Mouse (Mus musculus): Measurements from ENCODE around the gene Syf2. TPM values are rescaled to one million over a fixed set of nuclear protein-coding genes. Genes with fewer than 3 reads are reported as not detected.
A peak's percentile ranks its signal among the peaks of the same experiment; 100 is the strongest.

Gene Syf2
- polyA plus RNA-seq, 1 experiment from 2014 or later = 64.1 TPM

DNA sequence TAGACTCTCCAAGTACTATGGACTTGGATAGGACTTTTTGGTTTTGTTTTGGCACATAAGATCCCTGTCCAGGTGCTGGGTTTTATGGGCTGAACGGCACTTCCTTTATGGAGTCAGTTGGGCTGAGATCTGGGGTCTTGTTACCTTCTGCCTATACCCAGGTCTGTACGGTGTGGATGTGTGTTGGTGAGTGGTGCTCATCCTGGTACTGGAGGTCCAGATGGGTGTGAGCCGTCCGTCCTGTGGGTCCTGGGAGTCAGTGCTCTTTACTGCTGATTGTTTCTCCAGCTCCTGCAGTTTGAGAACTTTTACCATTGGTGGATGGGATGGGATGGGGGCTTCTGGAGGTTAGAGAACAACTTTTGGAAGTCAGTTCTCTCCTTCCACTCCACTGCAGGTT, 9.0 kb upstream of the Syf2 start:
- Histone ChIP-seq H3K9me3 (ENCODE audit: control insufficient read depth, low read length) (no peaks in the 10 kb centered on the region), H3K36me3 (ENCODE audit: control insufficient read depth, insufficient read depth, low read length) (peaks cover 3% of the 10 kb centered on the region; the same call in 1 of the 2 replicates), H3K27ac (ENCODE audit: low read depth, low read length) (no peak overlapping the region), H3K27me3 (ENCODE audit: control insufficient read depth, insufficient read depth, low read length) (no peaks in the 10 kb centered on the region), H3K9ac (ENCODE audit: low read length) (no peak overlapping the region), H3K4me2 (ENCODE audit: low read depth) (no peak overlapping the region), H3K4me3 (ENCODE audit: low read depth, low read length) (no peak overlapping the region), H3K4me1 (ENCODE audit: control insufficient read depth, insufficient read depth, low read length) (peaks cover 9% of the 10 kb centered on the region; the same call in 1 of the 2 replicates)
- DNase-seq (ENCODE audit: low spot score) (no peak), ATAC-seq (ENCODE audit: insufficient read depth, low FRiP score, low TSS enrichment) (no peak)
- 95% methylated on average over 4 of the region's 4 CpGs for WGBS

DNA sequence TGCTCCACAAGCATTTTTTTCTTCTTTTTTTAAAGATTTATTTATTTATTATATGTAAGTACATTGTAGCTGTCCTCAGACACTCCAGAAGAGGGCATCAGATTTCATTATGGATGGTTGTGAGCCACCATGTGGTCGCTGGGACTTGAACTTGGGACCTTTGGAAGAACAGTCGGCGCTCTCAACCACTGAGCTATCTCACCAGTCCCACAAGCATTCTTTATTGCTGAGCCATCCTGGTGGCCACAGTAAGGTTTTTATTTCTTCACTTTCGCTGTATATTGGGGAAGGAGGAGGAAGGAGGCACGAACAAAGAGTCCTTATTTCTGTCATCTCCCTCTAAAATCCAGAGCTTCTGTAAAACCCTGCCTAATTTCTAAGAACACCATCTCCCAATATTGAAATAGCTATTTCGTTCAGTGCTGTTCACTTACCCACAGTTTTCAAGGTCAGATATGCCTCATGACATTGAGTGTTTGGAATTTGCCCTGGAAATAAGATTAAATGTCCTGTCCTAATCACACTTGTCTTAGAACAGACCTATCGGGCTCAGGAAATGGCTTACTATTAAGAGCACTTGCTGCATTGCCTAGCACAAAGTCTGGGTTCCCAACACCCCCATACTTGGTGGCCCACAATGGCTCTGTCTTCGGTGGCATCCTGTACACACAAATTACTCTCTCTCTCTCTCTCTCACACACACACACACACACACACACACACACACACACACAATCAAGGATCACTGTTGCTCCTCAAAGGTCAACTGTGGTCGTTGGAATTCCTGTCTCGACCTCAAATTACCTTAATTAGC, 8.4 kb upstream of the Syf2 start:
- H3K4me3 ChIP-seq (ENCODE audit: low read depth, low read length) = peak overlapping the region; percentile 99
- 63% methylated on average over 10 of the region's 10 CpGs for WGBS
- H3K27ac ChIP-seq (ENCODE audit: low read depth, low read length) = 0 out of 2 replicates have a peak overlapping the region, but pooled peaks have one; percentile 85
- H3K4me2 ChIP-seq (ENCODE audit: low read depth) = peak overlapping the region; percentile 47
- peak overlapping the region; percentile 59 for H3K9ac ChIP-seq (ENCODE audit: low read length)
- H3K4me1 ChIP-seq (ENCODE audit: control insufficient read depth, insufficient read depth, low read length) = peaks cover 9% of the 10 kb centered on the region; the same call in 1 of the 2 replicates
- DNase-seq (ENCODE audit: low spot score) (no peak), ATAC-seq (ENCODE audit: insufficient read depth, low FRiP score, low TSS enrichment) (no peak)
- H3K9me3 ChIP-seq (ENCODE audit: control insufficient read depth, low read length) = no peaks in the 10 kb centered on the region
- H3K36me3 ChIP-seq (ENCODE audit: control insufficient read depth, insufficient read depth, low read length) = peaks cover 6% of the 10 kb centered on the region; the same call in 1 of the 2 replicates
- no peaks in the 10 kb centered on the region for H3K27me3 ChIP-seq (ENCODE audit: control insufficient read depth, insufficient read depth, low read length)

DNA sequence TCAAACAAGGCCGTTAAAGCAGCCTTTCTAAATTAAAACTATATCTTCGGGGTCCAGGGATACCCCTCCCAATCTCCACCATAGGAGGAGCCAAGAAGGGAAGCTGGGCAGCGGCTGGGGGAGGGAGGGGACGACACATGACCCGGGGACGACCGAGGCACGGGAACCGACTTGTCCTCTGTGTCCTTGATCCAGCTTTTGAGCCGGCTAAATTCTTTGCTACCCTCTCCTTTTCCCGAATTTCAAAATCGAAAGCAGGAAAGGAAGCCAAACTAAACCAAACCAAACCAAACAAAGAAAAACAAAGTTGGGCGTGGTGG, 7.8 kb upstream of the Syf2 start:
- ATAC-seq (ENCODE audit: insufficient read depth, low FRiP score, low TSS enrichment) = no peak
- DNase-seq (ENCODE audit: low spot score) = peak; percentile 66
- H3K4me2 ChIP-seq (ENCODE audit: low read depth) = peak overlapping the region; percentile 47
- H3K4me1 ChIP-seq (ENCODE audit: control insufficient read depth, insufficient read depth, low read length) = peaks cover 9% of the 10 kb centered on the region; the same call in 1 of the 2 replicates
- peaks cover 6% of the 10 kb centered on the region; the same call in 1 of the 2 replicates for H3K36me3 ChIP-seq (ENCODE audit: control insufficient read depth, insufficient read depth, low read length)
- H3K9ac ChIP-seq (ENCODE audit: low read length) = peak overlapping the region; percentile 59
- H3K27me3 ChIP-seq (ENCODE audit: control insufficient read depth, insufficient read depth, low read length) = no peaks in the 10 kb centered on the region
- H3K4me3 ChIP-seq (ENCODE audit: low read depth, low read length) = peak overlapping the region; percentile 99
- WGBS = 0% methylated on average over 13 of the region's 13 CpGs
- H3K9me3 ChIP-seq (ENCODE audit: control insufficient read depth, low read length) = no peaks in the 10 kb centered on the region
- 0 out of 2 replicates have a peak overlapping the region, but pooled peaks have one; percentile 85 for H3K27ac ChIP-seq (ENCODE audit: low read depth, low read length)

DNA sequence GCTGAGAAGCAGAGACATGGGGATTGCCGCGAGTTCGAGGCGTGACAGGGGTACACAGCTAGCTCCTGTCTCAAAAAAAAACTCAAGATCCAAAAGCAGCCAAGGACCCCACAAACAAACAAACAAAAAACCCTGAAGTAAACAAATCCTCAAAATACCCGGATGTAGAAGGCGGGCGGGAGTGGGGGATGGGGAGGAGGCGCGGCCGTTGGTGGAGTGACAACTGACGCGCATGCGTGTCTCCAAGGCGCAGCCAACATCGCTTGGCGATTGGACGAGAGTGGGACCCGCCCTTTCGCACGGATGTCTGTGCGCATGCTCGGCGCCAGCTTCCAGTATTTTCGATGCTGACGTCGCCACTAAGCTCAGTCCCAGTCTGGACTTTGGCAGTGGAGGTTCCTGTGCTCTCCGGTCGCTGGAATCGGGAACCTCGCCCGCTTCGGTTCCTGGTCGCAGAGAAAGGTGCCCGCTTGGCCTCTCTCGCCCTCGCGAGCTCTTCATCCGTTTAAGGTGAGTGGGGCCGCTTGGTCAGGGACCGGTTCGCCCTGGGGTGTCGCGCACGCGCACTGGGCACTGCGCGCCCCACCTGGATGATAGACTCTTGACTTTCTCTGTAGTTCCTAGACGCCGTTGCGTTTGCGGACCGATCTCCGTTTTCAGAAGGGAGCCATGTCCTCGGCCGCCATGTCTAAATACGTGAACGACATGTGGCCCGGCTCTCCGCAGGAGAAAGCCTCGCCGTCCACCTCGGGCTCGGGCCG, 7.3 kb upstream of the Syf2 start, which contains the start of gene Rsrp1:
Gene Rsrp1, plus strand, starts transcription at position 335 of the 761 bp plus-strand sequence.
- peaks cover 9% of the 10 kb centered on the region; the same call in 1 of the 2 replicates for H3K4me1 ChIP-seq (ENCODE audit: control insufficient read depth, insufficient read depth, low read length)
- ATAC-seq (ENCODE audit: insufficient read depth, low FRiP score, low TSS enrichment) = peak; percentile 91
- peaks cover 6% of the 10 kb centered on the region; the same call in 1 of the 2 replicates for H3K36me3 ChIP-seq (ENCODE audit: control insufficient read depth, insufficient read depth, low read length)
- no peaks in the 10 kb centered on the region for H3K9me3 ChIP-seq (ENCODE audit: control insufficient read depth, low read length)
- peak within 1 kb of the TSS; percentile 93 for H3K4me2 ChIP-seq (ENCODE audit: low read depth)
- peak within 1 kb of the TSS; percentile 94 for H3K9ac ChIP-seq (ENCODE audit: low read length)
- H3K27me3 ChIP-seq (ENCODE audit: control insufficient read depth, insufficient read depth, low read length) = no peaks in the 10 kb centered on the region
- H3K4me3 ChIP-seq (ENCODE audit: low read depth, low read length) = peak within 1 kb of the TSS; percentile 99
- WGBS = under 1% methylated on average over 64 of the region's 64 CpGs
- peak within 1 kb of the TSS; percentile 85 for H3K27ac ChIP-seq (ENCODE audit: low read depth, low read length)
- peak; percentile 98 for DNase-seq (ENCODE audit: low spot score)

DNA sequence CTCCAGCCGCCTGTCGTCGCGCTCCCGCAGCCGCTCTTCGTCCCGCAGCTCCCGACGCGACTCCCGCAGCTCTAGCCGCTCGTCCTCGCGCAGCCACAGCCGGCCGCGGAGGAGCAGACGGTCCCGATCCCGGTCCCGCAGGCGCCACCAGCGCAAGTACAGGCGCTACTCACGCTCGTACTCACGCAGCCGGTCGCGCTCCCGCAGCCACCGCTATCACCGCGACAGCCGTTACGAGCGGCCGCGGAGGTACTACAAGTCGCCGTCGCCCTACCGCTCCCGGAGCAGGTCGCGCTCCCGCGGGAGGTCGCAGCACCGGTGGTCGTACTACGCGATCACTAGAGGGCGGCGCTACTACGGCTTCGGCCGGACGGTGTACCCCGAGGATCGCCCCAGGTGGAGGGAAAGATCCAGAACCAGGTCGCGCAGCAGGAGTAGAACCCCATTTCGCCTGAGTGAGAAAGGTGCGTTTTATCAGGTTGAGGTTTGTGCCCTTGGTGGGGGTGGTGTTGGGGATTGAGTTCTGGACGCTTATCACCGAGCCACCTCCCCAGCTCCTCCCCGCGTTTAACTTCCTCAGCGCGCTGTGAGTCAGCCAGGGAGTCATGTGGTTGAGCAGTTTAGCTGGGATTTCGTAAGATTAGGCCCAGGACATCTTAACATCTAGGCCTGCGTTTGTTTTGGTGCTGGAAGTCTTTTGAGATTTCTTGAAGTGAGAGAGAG, 6.5 kb upstream of the Syf2 start:
- peaks cover 6% of the 10 kb centered on the region; the same call in 1 of the 2 replicates for H3K36me3 ChIP-seq (ENCODE audit: control insufficient read depth, insufficient read depth, low read length)
- peak overlapping the region; percentile 99 for H3K4me3 ChIP-seq (ENCODE audit: low read depth, low read length)
- peak overlapping the region; percentile 94 for H3K9ac ChIP-seq (ENCODE audit: low read length)
- WGBS = under 1% methylated on average over 75 of the region's 75 CpGs
- no peaks in the 10 kb centered on the region for H3K27me3 ChIP-seq (ENCODE audit: control insufficient read depth, insufficient read depth, low read length)
- H3K4me1 ChIP-seq (ENCODE audit: control insufficient read depth, insufficient read depth, low read length) = peaks cover 9% of the 10 kb centered on the region; the same call in 1 of the 2 replicates
- peak overlapping the region; percentile 85 for H3K27ac ChIP-seq (ENCODE audit: low read depth, low read length)
- ATAC-seq (ENCODE audit: insufficient read depth, low FRiP score, low TSS enrichment) (peak; percentile 46; the same call in 1 of the 2 replicates), DNase-seq (ENCODE audit: low spot score) (peak; percentile 57)
- H3K9me3 ChIP-seq (ENCODE audit: control insufficient read depth, low read length) = no peaks in the 10 kb centered on the region
- peak overlapping the region; percentile 93 for H3K4me2 ChIP-seq (ENCODE audit: low read depth)

DNA sequence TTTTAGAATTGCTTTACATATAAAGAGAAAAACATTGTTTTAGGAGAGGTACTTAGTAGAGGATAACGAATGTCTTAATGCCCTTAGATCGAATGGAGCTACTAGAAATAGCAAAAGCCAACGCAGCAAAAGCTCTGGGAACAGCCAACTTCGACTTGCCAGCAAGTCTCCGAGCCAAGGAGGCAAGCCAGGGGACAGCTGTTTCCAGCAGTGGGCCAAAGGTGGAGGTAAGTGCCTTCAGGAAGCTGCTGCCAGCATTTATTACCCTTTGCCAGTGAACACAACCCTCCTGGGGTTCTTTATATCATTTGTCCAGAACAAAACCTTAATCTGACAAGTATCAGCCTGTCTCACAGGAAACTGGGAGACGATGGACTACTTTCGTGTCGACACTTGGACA, 5.5 kb upstream of the Syf2 start:
- Histone ChIP-seq H3K36me3 (ENCODE audit: control insufficient read depth, insufficient read depth, low read length) (peaks cover 6% of the 10 kb centered on the region; the same call in 1 of the 2 replicates), H3K4me3 (ENCODE audit: low read depth, low read length) (peak overlapping the region; percentile 99), H3K4me2 (ENCODE audit: low read depth) (peak overlapping the region; percentile 28), H3K27me3 (ENCODE audit: control insufficient read depth, insufficient read depth, low read length) (no peaks in the 10 kb centered on the region), H3K9ac (ENCODE audit: low read length) (no peak overlapping the region), H3K9me3 (ENCODE audit: control insufficient read depth, low read length) (no peaks in the 10 kb centered on the region), H3K4me1 (ENCODE audit: control insufficient read depth, insufficient read depth, low read length) (peaks cover 9% of the 10 kb centered on the region; the same call in 1 of the 2 replicates), H3K27ac (ENCODE audit: low read depth, low read length) (no peak overlapping the region)
- WGBS = 84% methylated on average over 8 of the region's 8 CpGs
- DNase-seq (ENCODE audit: low spot score) (no peak), ATAC-seq (ENCODE audit: insufficient read depth, low FRiP score, low TSS enrichment) (no peak)

DNA sequence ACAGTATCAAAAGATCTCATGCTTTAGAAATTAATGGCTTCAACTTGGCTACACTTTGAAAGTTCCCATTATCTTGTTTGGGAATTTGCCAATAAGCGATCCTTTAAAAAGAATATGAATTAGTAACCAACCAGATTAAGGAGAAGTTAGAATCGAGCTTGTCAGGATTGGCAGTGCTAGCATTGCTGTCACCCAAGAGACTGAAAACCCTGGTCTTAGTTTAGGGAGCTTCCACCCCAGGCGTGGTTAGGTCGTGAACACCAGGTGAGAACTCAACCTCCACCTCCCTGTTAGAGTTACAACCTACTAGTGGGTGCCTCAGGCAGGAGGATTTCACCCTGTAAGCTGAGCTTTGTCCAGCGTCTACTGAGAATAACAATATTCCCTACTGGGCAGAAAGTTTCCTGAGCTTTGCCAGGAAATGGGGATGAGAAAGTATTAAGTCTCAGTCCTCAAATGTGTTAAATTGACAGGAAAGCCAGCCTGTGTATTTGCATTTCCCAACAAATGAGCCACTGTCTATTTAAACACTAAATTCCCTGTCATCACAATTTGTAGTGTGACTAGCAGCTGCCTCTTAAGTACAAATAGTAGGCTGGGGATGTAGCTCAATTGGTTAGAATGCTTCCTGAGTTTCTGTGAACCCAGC, 2.8 kb upstream of the Syf2 start:
- Histone ChIP-seq H3K27me3 (ENCODE audit: control insufficient read depth, insufficient read depth, low read length) (no peaks in the 10 kb centered on the region), H3K4me3 (ENCODE audit: low read depth, low read length) (no peak overlapping the region), H3K36me3 (ENCODE audit: control insufficient read depth, insufficient read depth, low read length) (peaks cover 6% of the 10 kb centered on the region; the same call in 1 of the 2 replicates), H3K9me3 (ENCODE audit: control insufficient read depth, low read length) (no peaks in the 10 kb centered on the region), H3K4me2 (ENCODE audit: low read depth) (no peak overlapping the region), H3K4me1 (ENCODE audit: control insufficient read depth, insufficient read depth, low read length) (peaks cover 9% of the 10 kb centered on the region; the same call in 1 of the 2 replicates), H3K27ac (ENCODE audit: low read depth, low read length) (no peak overlapping the region), H3K9ac (ENCODE audit: low read length) (no peak overlapping the region)
- no peak for ATAC-seq (ENCODE audit: insufficient read depth, low FRiP score, low TSS enrichment)
- 75% methylated on average over 5 of the region's 5 CpGs for WGBS
- no peak for DNase-seq (ENCODE audit: low spot score)

DNA sequence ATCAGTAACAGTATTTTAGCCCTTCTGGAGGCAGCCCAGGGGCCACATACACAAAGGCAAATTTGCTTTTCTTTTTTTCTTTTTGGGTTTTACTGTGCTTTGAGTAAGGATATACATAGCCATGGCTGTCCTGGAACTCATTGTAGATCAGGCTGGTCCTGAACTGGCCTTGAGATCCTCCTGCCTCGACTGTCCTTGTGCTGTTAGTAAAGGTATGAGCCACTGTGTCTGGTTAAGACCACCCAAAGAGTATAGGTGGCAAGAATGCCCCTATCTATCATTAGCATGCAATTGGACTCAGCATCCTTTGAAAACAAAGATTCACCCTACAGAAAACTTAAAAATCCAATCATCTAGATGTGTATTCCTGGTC, 2.2 kb upstream of the Syf2 start:
- Histone ChIP-seq H3K27me3 (ENCODE audit: control insufficient read depth, insufficient read depth, low read length) (no peaks in the 10 kb centered on the region), H3K27ac (ENCODE audit: low read depth, low read length) (no peak overlapping the region), H3K9ac (ENCODE audit: low read length) (no peak overlapping the region), H3K4me1 (ENCODE audit: control insufficient read depth, insufficient read depth, low read length) (peaks cover 9% of the 10 kb centered on the region; the same call in 1 of the 2 replicates), H3K4me3 (ENCODE audit: low read depth, low read length) (no peak overlapping the region), H3K4me2 (ENCODE audit: low read depth) (no peak overlapping the region), H3K9me3 (ENCODE audit: control insufficient read depth, low read length) (no peaks in the 10 kb centered on the region), H3K36me3 (ENCODE audit: control insufficient read depth, insufficient read depth, low read length) (peaks cover 6% of the 10 kb centered on the region; the same call in 1 of the 2 replicates)
- DNase-seq (ENCODE audit: low spot score) (no peak), ATAC-seq (ENCODE audit: insufficient read depth, low FRiP score, low TSS enrichment) (no peak)
- 93% methylated on average over 1 of the region's 1 CpGs for WGBS
